Mouse (Mus musculus) heart, embryonic 12.5 days (tissue): ENCODE measurements at regions not wholly inside any gene's neighbourhood (a gene's known extent, or its start where the extent isn't known, plus 50 kb on each side); places are given as distances from the start of the nearest gene placed in this dataset.

Source experiments
- ATAC-seq: fragments of 200-750 bp; cut with Nextera tagmentation; 2 replicates; pipeline ENCODE4 v1.8.0; 2017; ENCODE audit warnings: moderate TSS enrichment, moderate library complexity; ENCODE audit not compliant: insufficient number of reproducible peaks, low FRiP score
- H3K27ac ChIP-seq: fragments of 300-500 bp; sonication (generic); 2 replicates; pipeline ENCODE4 v1.5.1; 2016; ENCODE audit warnings: mild to moderate bottlenecking, moderate library complexity; ENCODE audit not compliant: poor library complexity, severe bottlenecking
- H3K27me3 ChIP-seq: fragments of 300-500 bp; sonication (generic); replicated peaks from 2 replicates; pipeline ENCODE4 v1.6.1; 2016; ENCODE audit warnings: mild to moderate bottlenecking, moderate library complexity
- H3K36me3 ChIP-seq: fragments of 300-500 bp; sonication (generic); 2 replicates; pipeline ENCODE4 v1.6.1; 2016; ENCODE audit warnings: mild to moderate bottlenecking, moderate library complexity
- H3K4me1 ChIP-seq: fragments of 300-500 bp; sonication (generic); replicated peaks from 2 replicates; pipeline ENCODE4 v1.6.1; 2016; ENCODE audit warnings: mild to moderate bottlenecking
- H3K4me2 ChIP-seq: fragments of 300-500 bp; sonication (generic); 2 replicates; pipeline ENCODE4 v1.6.1; 2016; ENCODE audit warnings: mild to moderate bottlenecking, moderate library complexity
- H3K4me3 ChIP-seq: fragments of 300-500 bp; sonication (generic); 2 replicates; pipeline ENCODE4 v1.5.1; 2016; ENCODE audit warnings: mild to moderate bottlenecking
- H3K9ac ChIP-seq: fragments of 300-500 bp; sonication (generic); 2 replicates; pipeline ENCODE4 v1.6.1; 2016; ENCODE audit warnings: mild to moderate bottlenecking, moderate library complexity
- H3K9me3 ChIP-seq: fragments of 300-500 bp; sonication (generic); replicated peaks from 2 replicates; pipeline ENCODE4 v1.6.1; 2016; ENCODE audit warnings: mild to moderate bottlenecking, moderate library complexity
- WGBS: fragments of 180-500 bp; shearing (Covaris S2); methylation state at CpG from one replicate; pipeline ENCODE4 v1.1.7; 2016; 5-methylcytosine and 5-hydroxymethylcytosine counted together

DNA sequence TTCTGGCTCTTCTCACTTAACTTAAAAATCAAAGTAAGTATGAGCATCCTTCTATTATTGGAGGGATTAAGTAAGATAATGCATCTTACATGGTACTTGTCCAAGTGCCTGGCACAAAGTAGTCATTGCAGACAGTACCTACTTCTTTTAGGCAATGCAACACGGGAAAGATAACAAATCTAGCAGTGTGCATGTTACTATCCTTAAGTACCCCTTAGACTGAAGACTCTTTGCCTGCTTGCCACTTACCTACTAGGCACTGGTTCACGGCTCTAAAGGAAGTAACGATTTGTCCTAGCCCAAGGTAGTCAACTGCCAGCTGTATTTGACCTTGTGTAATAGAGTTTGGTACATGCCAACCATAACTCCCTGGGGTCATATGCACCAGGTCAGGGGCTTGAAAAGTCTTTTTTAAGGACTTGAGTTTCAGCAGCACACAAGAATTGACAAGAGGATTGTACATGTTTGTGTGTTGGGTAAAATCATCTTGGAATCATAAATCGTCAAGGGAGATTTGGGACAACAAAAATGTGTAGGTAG, 1409.8 kb downstream of the Gsdmc2 start:
- Histone ChIP-seq H3K4me1 (no peaks in the 10 kb centered on the region), H3K36me3 (no peaks in the 10 kb centered on the region), H3K4me3 (no peak overlapping the region), H3K4me2 (no peak overlapping the region), H3K27me3 (no peaks in the 10 kb centered on the region), H3K9me3 (no peaks in the 10 kb centered on the region), H3K27ac (no peak overlapping the region), H3K9ac (no peak overlapping the region)
- WGBS, result 80% methylated on average over 4 of the region's 4 CpGs
- ATAC-seq, result no peak

DNA sequence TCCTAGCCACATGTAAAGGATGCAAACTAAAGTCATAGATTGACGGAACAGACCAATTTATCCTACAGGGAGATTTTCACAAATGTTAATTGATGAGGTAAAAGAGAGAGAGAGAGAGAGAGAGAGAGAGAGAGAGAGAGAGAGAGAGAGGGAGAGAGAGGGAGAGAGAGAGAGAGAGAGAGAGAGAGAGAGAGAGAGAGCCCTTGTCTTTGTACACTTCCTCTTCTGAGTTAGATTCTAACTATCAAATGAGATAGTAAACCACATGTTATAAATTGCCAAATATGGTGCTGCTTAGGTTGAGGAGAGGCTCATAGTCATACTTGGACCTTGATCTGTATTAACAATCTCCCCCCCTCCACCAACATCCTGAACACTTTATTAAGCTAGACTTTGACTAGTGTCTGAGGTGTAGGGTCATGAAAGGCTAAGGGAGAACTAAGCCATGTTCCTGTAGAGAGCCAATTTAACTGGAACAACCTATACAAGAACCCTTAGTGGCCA, 1412.2 kb downstream of the Gsdmc2 start:
- Histone ChIP-seq H3K4me1 (no peaks in the 10 kb centered on the region), H3K4me3 (no peak overlapping the region), H3K9me3 (no peaks in the 10 kb centered on the region), H3K27me3 (no peaks in the 10 kb centered on the region), H3K4me2 (no peak overlapping the region), H3K9ac (no peak overlapping the region), H3K27ac (no peak overlapping the region), H3K36me3 (no peaks in the 10 kb centered on the region)
- WGBS, result 78% methylated on average over 1 of the region's 1 CpGs
- ATAC-seq, result no peak

DNA sequence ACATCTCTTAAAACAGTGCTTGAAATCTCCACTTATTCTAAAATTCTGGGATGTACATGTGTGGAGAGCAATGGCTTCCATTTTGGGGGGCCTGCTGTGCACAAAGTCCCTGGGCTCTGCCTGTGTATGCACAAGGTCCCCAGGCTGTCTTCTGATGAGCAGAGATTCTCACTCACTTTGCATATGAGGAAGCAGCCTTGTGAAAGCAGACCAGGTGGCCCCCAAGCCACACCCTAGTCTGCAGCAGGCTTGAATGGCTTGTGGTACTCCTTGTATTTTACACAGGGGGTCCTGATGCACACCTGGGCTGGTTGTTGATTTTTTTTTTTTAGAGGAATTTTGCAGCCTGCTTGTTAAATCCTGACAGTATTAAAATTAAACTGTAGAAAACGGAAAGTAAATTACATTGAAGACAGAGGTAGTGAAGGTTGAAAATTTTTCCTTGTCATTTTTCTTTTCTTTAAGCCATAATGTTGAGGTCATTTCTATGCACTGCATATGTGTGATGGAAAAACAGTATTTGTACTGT, 1413.8 kb downstream of the Gsdmc2 start:
- Histone ChIP-seq H3K36me3 (no peaks in the 10 kb centered on the region), H3K27me3 (no peaks in the 10 kb centered on the region), H3K9ac (no peak overlapping the region), H3K4me1 (no peaks in the 10 kb centered on the region), H3K4me3 (no peak overlapping the region), H3K9me3 (no peaks in the 10 kb centered on the region), H3K4me2 (no peak overlapping the region), H3K27ac (no peak overlapping the region)
- WGBS, result 72% methylated on average over 1 of the region's 1 CpGs
- no peak for ATAC-seq

DNA sequence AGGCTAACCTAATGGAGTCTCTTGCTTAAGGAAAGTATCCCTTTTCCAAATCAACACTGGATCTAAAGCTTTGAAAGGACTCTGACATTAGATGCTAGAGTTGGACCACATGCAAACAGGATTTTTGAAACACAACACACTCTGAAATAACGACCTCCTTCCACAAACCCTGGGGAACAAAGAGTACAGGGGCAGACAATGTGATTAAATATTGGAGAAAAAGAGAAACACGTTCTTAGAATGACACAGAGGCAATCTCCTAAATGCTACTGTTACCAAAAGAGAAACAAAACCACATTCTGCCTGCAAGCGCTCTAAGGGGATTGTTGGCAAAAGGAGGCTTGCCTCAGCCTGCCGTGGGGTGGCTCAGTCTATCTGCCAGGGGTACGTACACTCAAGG, 1422.0 kb downstream of the Gsdmc2 start:
- no peak overlapping the region for H3K4me3 ChIP-seq
- no peak overlapping the region for H3K9ac ChIP-seq
- H3K27ac ChIP-seq, result no peak overlapping the region
- no peaks in the 10 kb centered on the region; the same call in 1 of the 2 replicates for H3K4me1 ChIP-seq
- ATAC-seq, result no peak
- 82% methylated on average over 5 of the region's 5 CpGs for WGBS
- no peaks in the 10 kb centered on the region for H3K27me3 ChIP-seq
- H3K4me2 ChIP-seq, result no peak overlapping the region
- H3K9me3 ChIP-seq, result no peaks in the 10 kb centered on the region
- no peaks in the 10 kb centered on the region for H3K36me3 ChIP-seq

DNA sequence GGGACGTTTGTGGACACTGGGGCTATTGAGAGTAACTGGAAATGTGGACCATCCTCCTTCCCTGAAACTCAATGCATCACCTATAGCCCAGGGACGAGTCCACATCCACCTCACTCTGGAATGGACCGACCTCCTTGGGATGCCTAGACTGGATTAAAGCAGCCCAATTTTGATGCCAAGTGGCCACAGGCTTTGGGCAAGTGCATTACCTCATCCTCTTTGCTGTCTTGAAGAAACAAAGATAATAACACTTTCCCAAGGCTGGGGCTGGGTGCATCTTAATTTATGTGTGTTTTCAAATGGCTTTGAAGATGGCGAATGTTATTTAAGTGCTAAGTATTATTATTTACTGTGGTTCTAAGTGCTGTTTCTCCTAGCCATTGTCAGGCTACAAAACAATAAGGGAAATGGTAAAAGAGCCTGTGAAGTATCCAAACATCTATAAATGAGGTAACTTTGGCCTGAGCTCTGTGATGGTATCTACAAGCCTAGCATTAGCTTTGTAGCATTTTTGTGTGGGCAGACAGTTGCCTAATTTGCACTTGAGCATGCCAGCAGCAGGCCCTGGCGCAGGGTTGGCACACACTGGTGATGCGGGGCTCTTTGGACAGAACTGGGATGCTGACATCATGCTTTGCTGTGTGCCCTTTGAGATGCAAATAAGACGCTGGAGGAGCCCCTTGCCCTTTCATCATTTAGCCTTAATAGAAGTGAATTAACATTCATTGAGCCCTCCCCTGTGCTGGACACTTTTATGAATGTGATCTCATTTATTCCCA, 1423.7 kb downstream of the Gsdmc2 start:
- H3K36me3 ChIP-seq, result no peaks in the 10 kb centered on the region
- no peak overlapping the region for H3K4me3 ChIP-seq
- H3K9ac ChIP-seq, result no peak overlapping the region
- H3K4me2 ChIP-seq, result no peak overlapping the region
- no peaks in the 10 kb centered on the region for H3K9me3 ChIP-seq
- H3K27ac ChIP-seq, result no peak overlapping the region
- 79% methylated on average over 7 of the region's 7 CpGs for WGBS
- H3K27me3 ChIP-seq, result no peaks in the 10 kb centered on the region
- no peaks in the 10 kb centered on the region; the same call in 1 of the 2 replicates for H3K4me1 ChIP-seq
- no peak for ATAC-seq

DNA sequence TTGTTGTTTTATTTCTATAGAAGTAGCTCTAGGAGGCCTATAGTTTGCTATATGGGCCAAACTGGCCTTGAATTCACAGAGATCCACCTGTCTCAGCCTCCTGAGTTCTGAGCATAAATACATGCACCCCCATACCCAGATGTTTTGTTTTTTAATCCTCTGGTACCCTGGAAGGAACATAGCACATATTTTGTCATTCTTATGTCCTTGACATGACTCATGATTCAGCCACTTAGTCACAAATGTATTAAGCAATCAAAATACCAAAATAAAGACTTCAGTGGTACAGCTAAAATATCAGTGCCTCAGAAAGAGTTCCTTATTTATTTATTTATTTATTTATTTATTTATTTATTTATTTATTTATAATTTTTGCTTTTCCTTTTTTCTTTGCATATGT, 1428.3 kb downstream of the Gsdmc2 start:
- no peak overlapping the region for H3K27ac ChIP-seq
- no peaks in the 10 kb centered on the region for H3K9me3 ChIP-seq
- no peaks in the 10 kb centered on the region for H3K27me3 ChIP-seq
- no peak for ATAC-seq
- no peak overlapping the region for H3K9ac ChIP-seq
- H3K4me1 ChIP-seq, result no peaks in the 10 kb centered on the region; the same call in 1 of the 2 replicates
- H3K4me2 ChIP-seq, result no peak overlapping the region
- no peak overlapping the region for H3K4me3 ChIP-seq
- no peaks in the 10 kb centered on the region for H3K36me3 ChIP-seq

DNA sequence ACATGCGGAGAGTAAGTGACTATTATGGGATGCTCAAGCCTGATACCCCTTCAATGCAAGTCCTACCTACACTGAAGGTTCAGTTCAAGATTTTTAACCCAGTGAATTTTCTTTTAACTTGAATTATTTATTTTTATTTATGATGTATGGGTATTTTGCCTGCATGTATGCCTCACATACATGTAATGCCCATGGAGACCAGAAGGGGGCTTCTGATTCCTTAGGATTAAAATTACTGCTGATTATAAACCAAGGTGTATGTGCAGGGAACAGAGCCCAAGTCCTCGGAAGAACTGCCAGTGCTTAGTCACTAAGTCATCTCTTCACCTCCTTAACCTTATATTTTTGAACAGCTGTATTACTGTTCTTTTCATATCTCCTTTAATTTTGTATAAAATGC, 1431.3 kb downstream of the Gsdmc2 start:
- Histone ChIP-seq H3K4me2 (no peak overlapping the region), H3K4me3 (no peak overlapping the region), H3K4me1 (no peaks in the 10 kb centered on the region; the same call in 1 of the 2 replicates), H3K27ac (no peak overlapping the region), H3K9me3 (no peaks in the 10 kb centered on the region; the same call in 1 of the 2 replicates), H3K27me3 (no peaks in the 10 kb centered on the region), H3K9ac (no peak overlapping the region), H3K36me3 (no peaks in the 10 kb centered on the region)
- 91% methylated on average over 2 of the region's 2 CpGs for WGBS
- ATAC-seq, result no peak

DNA sequence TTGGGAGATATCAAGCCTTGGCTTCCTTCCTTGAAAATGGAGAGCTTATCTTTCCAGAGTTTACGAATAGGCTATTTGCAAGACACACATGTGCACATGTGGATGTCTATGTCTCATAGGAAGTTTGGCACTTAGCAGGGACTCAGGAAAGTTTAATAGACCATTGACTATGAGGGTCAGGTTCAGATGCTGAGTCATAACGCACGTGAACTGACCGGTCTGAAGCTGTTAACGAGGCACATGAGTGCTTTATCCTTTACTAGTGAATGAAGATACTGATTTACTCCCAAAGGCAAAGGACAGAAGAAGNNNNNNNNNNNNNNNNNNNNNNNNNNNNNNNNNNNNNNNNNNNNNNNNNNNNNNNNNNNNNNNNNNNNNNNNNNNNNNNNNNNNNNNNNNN, 1442.8 kb downstream of the Gsdmc2 start:
- Histone ChIP-seq H3K4me2 (no peak overlapping the region), H3K27me3 (no peaks in the 10 kb centered on the region), H3K27ac (no peak overlapping the region), H3K4me1 (no peaks in the 10 kb centered on the region), H3K9me3 (no peaks in the 10 kb centered on the region), H3K36me3 (no peaks in the 10 kb centered on the region), H3K4me3 (no peak overlapping the region), H3K9ac (no peak overlapping the region)
- ATAC-seq, result no peak
- WGBS, result 68% methylated on average over 5 of the region's 5 CpGs

DNA sequence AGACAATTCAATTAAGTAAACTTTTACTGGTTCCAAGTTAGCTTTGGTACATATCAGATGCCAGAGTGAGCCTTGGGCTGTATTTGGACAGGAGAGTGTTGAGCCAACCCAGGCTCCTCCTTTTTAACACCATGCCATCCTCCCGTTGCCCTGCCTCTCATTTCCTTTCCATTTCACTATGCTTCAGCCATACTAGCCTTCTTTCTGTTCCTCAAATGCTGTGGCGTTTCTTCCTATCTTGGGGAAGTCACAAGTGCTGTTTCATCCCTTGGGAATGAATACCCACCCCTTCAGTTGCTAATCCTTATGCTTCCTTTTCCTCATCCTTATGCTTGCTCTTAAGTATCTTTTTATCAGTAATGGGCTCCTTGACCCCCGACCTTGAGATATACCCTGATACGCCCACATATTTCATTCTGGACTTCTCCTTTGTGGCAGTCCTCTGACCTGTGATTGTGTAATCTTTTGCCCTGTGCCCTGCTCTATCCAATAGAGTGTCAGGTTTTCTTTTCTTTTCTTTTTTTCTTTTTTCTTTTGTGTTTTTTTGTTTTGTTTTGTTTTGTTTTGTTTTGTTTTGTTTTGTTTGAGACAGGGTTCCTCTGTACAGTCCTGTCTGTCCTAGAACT, 1443.9 kb downstream of the Gsdmc2 start:
- no peak overlapping the region for H3K4me2 ChIP-seq
- no peak overlapping the region for H3K9ac ChIP-seq
- no peak for ATAC-seq
- WGBS, result 57% methylated on average over 4 of the region's 4 CpGs
- no peaks in the 10 kb centered on the region for H3K36me3 ChIP-seq
- H3K4me3 ChIP-seq, result no peak overlapping the region
- no peak overlapping the region for H3K27ac ChIP-seq
- no peaks in the 10 kb centered on the region for H3K9me3 ChIP-seq
- no peaks in the 10 kb centered on the region for H3K27me3 ChIP-seq
- no peaks in the 10 kb centered on the region for H3K4me1 ChIP-seq

DNA sequence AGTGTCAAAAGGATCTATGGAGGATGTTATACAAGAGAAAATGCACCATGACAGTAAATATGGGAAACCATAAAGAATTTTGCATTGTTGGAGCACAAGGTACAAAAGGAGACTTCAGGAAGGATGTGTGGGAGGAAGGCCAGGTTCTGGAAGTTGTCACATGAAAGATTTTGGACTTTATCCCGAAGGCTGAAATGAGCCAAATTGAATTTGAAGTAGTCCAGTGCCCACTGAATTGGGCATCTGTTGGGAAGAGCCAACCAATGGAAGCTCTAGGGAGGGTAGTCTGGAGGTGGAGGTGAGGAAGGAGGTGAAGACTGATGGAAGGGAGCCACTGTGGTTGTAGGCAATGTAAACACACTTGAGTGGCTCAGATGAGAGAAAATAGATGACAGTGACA, 1445.6 kb downstream of the Gsdmc2 start:
- no peaks in the 10 kb centered on the region for H3K27me3 ChIP-seq
- H3K4me3 ChIP-seq, result no peak overlapping the region
- no peak overlapping the region for H3K4me2 ChIP-seq
- H3K9ac ChIP-seq, result no peak overlapping the region
- no peak overlapping the region for H3K27ac ChIP-seq
- no peaks in the 10 kb centered on the region for H3K4me1 ChIP-seq
- no peaks in the 10 kb centered on the region for H3K9me3 ChIP-seq
- 67% methylated on average over 1 of the region's 1 CpGs for WGBS
- ATAC-seq, result no peak
- H3K36me3 ChIP-seq, result no peaks in the 10 kb centered on the region

DNA sequence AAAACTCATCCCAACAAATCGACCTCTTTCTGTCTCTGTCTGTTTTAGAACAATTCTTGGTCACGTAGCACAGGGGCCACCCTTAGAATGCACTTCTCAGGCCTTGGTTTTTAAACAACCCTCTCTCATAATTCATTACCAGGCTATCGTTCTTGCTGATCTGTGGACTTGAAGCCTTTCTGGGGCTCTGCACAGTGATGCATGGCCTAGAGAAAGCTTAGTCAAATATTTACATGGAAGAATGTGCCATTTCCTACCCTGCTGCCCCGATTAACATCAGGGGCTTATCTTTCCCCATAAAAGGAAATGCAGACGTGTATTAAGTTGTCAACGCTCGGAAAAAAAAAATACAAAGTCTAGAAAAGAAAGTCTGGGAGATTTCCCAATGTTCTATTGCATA, 1448.0 kb downstream of the Gsdmc2 start:
- Histone ChIP-seq H3K9ac (no peak overlapping the region), H3K9me3 (0 out of 2 replicates have a peak, but pooled peaks cover 4% of the 10 kb centered on the region), H3K27me3 (no peaks in the 10 kb centered on the region), H3K4me2 (no peak overlapping the region), H3K27ac (no peak overlapping the region), H3K4me3 (no peak overlapping the region), H3K36me3 (no peaks in the 10 kb centered on the region), H3K4me1 (no peaks in the 10 kb centered on the region)
- 65% methylated on average over 7 of the region's 7 CpGs for WGBS
- no peak for ATAC-seq
